Mouse (Mus musculus) G1E (cell line): Measurements from ENCODE around the gene Thsd4. TPM values are rescaled to one million over a fixed set of nuclear protein-coding genes. Genes with fewer than 3 reads are reported as not detected.
"Not testable (repeated sequence)": the region's sequence is repeated elsewhere in the genome, so short reads cannot be mapped to it uniquely, and the experiment has no call there.

Experiments
- ATAC-seq: 2 replicates; pipeline ENCODE4 v1.8.0; 2016; ENCODE audit warnings: mild to moderate bottlenecking; ENCODE audit not compliant: insufficient number of reproducible peaks, poor library complexity, low FRiP score, severe bottlenecking; ENCODE audit errors: extremely low read depth
- DNase-seq: peaks from one replicate; pipeline ENCODE4 v3.0.0; 2012; ENCODE audit warnings: low spot score
- H3K27me3 ChIP-seq: 2 replicates; pipeline ENCODE4 v1.6.1; 2012; ENCODE audit warnings: mild to moderate bottlenecking, low read length, inconsistent platforms; ENCODE audit not compliant: insufficient read depth
- H3K36me3 ChIP-seq: replicated peaks from 2 replicates; pipeline ENCODE3; 2012; ENCODE audit warnings: mild to moderate bottlenecking, inconsistent platforms
- H3K4me1 ChIP-seq: 2 replicates; pipeline ENCODE4 v1.6.1; 2012; ENCODE audit warnings: low read depth, low read length, inconsistent platforms, mixed read lengths; ENCODE audit not compliant: insufficient read depth
- H3K4me3 ChIP-seq: 2 replicates; pipeline ENCODE4 v1.5.1; 2012; ENCODE audit warnings: low read depth, mild to moderate bottlenecking, inconsistent platforms, low read length, moderate library complexity, mixed read lengths
- H3K9me3 ChIP-seq: replicated peaks from 2 replicates; pipeline ENCODE4 v1.6.1; 2012; ENCODE audit warnings: inconsistent platforms
- CTCF ChIP-seq: IDR thresholded peaks from 2 replicates; pipeline ENCODE4 v1.5.1; 2012; ENCODE audit warnings: low read depth, low read length, inconsistent platforms, mixed read lengths
- GATA1 ChIP-seq: IDR thresholded peaks from 2 replicates; pipeline ENCODE4 v1.6.1; 2012; ENCODE audit warnings: borderline replicate concordance, low read length, inconsistent platforms, mixed read lengths
- GATA2 ChIP-seq: IDR thresholded peaks from 2 replicates; pipeline ENCODE4 v1.6.1; 2012; ENCODE audit warnings: low read depth, low read length, inconsistent platforms, borderline replicate concordance
- POLR2AphosphoS5 ChIP-seq: IDR thresholded peaks from 2 replicates; pipeline ENCODE4 v1.6.1; 2012; ENCODE audit warnings: low read depth, low read length, inconsistent platforms; ENCODE audit not compliant: insufficient replicate concordance
- TAL1 ChIP-seq: conservative IDR thresholded peaks from 2 replicates; pipeline ENCODE4 v1.6.1; 2012; ENCODE audit warnings: low read depth, low read length, inconsistent platforms, mixed read lengths
- polyA plus RNA-seq: library from polyadenylated mRNA; stranded (reverse); fragments of >175 nt; gene quantifications from 2 replicates; pipeline ENCODE4 v1.2.3, GENCODE M21; 2012
- total RNA-seq, 2 experiments: library from RNA; stranded (forward) in 1 of 2; stranded (reverse) in 1 of 2; fragments of 200-1000 nt in 1 of 2; fragments of >200 nt in 1 of 2; fragmentation: Nextera tagmentation in 1 of 2; gene quantifications; 2 replicates each; pipeline ENCODE4 v1.2.3; 2014 to 2017

The Thsd4 gene
- total and polyA plus RNA-seq, 3 experiments, result 1.8 to 2.8 (median 2.4) TPM

GRCm38 (mm10) chr9:59961201-59961955 lies 560.5 kb downstream of the Thsd4 start:
- DNase-seq (no peak), ATAC-seq (no peak)
- Histone ChIP-seq H3K4me3 (no peak overlapping the region), H3K27me3 (peaks cover 35% of the 10 kb centered on the region), H3K4me1 (no peaks in the 10 kb centered on the region), H3K9me3 (no peaks in the 10 kb centered on the region), H3K36me3 (no peaks in the 10 kb centered on the region)
- no peak for TF ChIP-seq CTCF
- TF ChIP-seq POLR2AphosphoS5, result no peak
- TF ChIP-seq GATA2, result no peak
- no peak for TF ChIP-seq GATA1
- no peak for TF ChIP-seq TAL1

DNA sequence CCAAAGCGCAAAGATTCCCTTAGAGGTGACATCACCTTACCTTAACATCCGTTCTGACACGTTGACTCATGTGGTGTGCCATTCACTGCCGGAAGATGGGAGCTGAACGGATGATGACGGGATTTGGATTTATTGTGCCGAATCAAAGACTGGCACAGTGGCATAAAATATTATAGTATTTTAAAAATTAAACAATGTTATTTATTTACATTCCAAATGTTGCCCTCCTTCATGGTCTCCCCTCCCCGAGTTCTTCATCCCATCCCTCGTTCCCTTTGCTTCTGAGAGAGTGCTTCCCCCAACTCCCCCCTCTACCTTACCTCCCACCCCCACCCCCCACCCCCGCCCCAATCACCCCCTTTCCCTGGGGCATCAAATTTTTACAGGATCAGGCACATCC lies 561.3 kb downstream of the Thsd4 start, which contains the start of gene Nr2e3:
Gene Nr2e3 (minus strand): TSS at position 101 of the 400 bp plus-strand sequence.
- TF ChIP-seq GATA1 (no peak), TAL1 (no peak), GATA2 (no peak), CTCF (no peak), POLR2AphosphoS5 (no peak)
- Histone ChIP-seq H3K9me3 (no peaks in the 10 kb centered on the region), H3K36me3 (no peaks in the 10 kb centered on the region), H3K4me3 (no peak within 1 kb of the TSS), H3K27me3 (peaks cover 33% of the 10 kb centered on the region), H3K4me1 (no peaks in the 10 kb centered on the region)
- ATAC-seq, result no peak
- no peak for DNase-seq

DNA sequence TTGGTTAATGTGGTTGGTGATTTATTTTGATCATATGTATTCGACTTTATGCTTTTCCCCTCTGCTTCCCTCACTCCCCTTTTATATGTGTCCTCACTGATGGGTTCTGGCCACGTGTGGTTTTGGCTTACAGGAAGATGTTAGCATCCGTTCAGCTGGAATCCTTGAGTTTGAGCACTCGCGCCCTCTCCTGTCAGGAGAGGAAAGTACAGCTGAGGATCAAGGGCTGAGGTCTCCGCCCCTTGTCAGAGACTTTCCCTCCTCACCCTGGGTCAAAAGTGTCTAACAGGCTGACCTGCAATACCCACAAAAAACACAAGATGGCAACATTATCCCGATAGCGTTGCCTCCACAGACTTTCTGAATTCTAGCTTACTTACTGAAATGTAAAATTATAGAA lies 562.6 kb downstream of the Thsd4 start:
- H3K4me1 ChIP-seq, result no peaks in the 10 kb centered on the region
- peaks cover 29% of the 10 kb centered on the region for H3K27me3 ChIP-seq
- peak; percentile 77 for TF ChIP-seq CTCF
- TF ChIP-seq TAL1, result no peak
- no peaks in the 10 kb centered on the region for H3K9me3 ChIP-seq
- no peak overlapping the region for H3K4me3 ChIP-seq
- DNase-seq, result peak; percentile 64
- H3K36me3 ChIP-seq, result no peaks in the 10 kb centered on the region
- peak; percentile 45 for ATAC-seq

- peaks cover 38% of the 10 kb centered on the region for H3K27me3 ChIP-seq
- not testable (repeated sequence) for H3K4me3 ChIP-seq, ATAC-seq, H3K36me3 ChIP-seq, H3K4me1 ChIP-seq, DNase-seq, H3K9me3 ChIP-seq
Measured at GRCm38 (mm10) chr9:59958115-59958514, 563.7 kb downstream of the Thsd4 start.

DNA sequence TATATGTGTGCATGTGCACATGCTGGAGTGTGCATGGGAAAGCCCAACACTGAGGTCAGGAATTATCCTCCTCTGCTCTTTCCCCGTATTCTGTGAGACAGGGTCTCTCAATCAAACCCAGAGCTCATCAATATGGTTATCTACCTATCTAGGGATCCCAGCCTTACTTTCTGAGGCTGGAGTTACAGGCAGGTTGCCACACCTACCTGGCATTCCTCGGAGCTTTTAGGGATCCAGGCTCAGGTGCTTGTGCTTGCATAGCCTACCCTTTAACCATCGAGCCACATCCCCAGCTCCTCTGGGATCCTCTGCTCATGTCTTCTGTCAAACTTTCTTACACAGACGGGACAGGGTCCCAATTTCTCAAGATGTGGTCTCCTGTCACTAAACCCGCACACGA lies 565.4 kb downstream of the Thsd4 start:
- no peaks in the 10 kb centered on the region for H3K4me1 ChIP-seq
- DNase-seq (no peak), ATAC-seq (no peak)
- no peaks in the 10 kb centered on the region for H3K9me3 ChIP-seq
- no peak overlapping the region for H3K4me3 ChIP-seq
- no peaks in the 10 kb centered on the region for H3K36me3 ChIP-seq
- TF ChIP-seq GATA1 (no peak), TAL1 (no peak), POLR2AphosphoS5 (no peak), GATA2 (no peak), CTCF (no peak)
- H3K27me3 ChIP-seq, result peaks cover 44% of the 10 kb centered on the region

- Histone ChIP-seq H3K36me3 (no peaks in the 10 kb centered on the region), H3K27me3 (peaks cover 45% of the 10 kb centered on the region), H3K4me1 (no peaks in the 10 kb centered on the region), H3K4me3 (no peak overlapping the region), H3K9me3 (no peaks in the 10 kb centered on the region)
- no peak for DNase-seq
- TF ChIP-seq GATA2 (no peak), GATA1 (no peak), CTCF (no peak), TAL1 (no peak), POLR2AphosphoS5 (no peak)
- ATAC-seq, result no peak
Measured at GRCm38 (mm10) chr9:59955692-59956091, 566.2 kb downstream of the Thsd4 start.
